Mouse (Mus musculus) yolk sac, embryonic 10.5 days (tissue): ENCODE data around the gene Gm20388.

Source experiments
- DNase-seq: peaks from one replicate; pipeline ENCODE4 v3.0.0-alpha.2; 2017; ENCODE audit warnings: low spot score

The Gm20388 gene

GRCm38 (mm10) chr8:120440739-120441138 lies 530.1 kb downstream of the Gm20388 start:
- no peak for DNase-seq

GRCm38 (mm10) chr8:120441637-120442036 lies 531.0 kb downstream of the Gm20388 start:
- DNase-seq: no peak

- DNase-seq: no peak
Measured at GRCm38 (mm10) chr8:120442306-120443003, 531.8 kb downstream of the Gm20388 start.

GRCm38 (mm10) chr8:120445249-120445648 lies 534.6 kb downstream of the Gm20388 start:
- no peak for DNase-seq

- DNase-seq: no peak
Measured at GRCm38 (mm10) chr8:120448131-120448530, 537.5 kb downstream of the Gm20388 start.

GRCm38 (mm10) chr8:120449139-120449538 lies 538.5 kb downstream of the Gm20388 start:
- no peak for DNase-seq

GRCm38 (mm10) chr8:120449608-120450031 lies 539.0 kb downstream of the Gm20388 start:
- DNase-seq: no peak

- no peak for DNase-seq
Measured at GRCm38 (mm10) chr8:120452111-120452510, 541.5 kb downstream of the Gm20388 start.

GRCm38 (mm10) chr8:120454404-120454803 lies 543.8 kb downstream of the Gm20388 start:
- DNase-seq: no peak

- DNase-seq: no peak
Measured at GRCm38 (mm10) chr8:120460375-120460774, 549.7 kb downstream of the Gm20388 start.

GRCm38 (mm10) chr8:120462119-120462551 lies 551.5 kb downstream of the Gm20388 start:
- DNase-seq: no peak

GRCm38 (mm10) chr8:120462611-120463010 lies 552.0 kb downstream of the Gm20388 start:
- no peak for DNase-seq

- no peak for DNase-seq
Measured at GRCm38 (mm10) chr8:120463918-120464584, 553.4 kb downstream of the Gm20388 start.

GRCm38 (mm10) chr8:120464585-120464937 lies 553.9 kb downstream of the Gm20388 start:
- peak; percentile 39 for DNase-seq

GRCm38 (mm10) chr8:120465710-120466109 lies 555.1 kb downstream of the Gm20388 start:
- no peak for DNase-seq

GRCm38 (mm10) chr8:120466266-120466665 lies 555.6 kb downstream of the Gm20388 start:
- DNase-seq: no peak

- no peak for DNase-seq
Measured at GRCm38 (mm10) chr8:120467598-120467997, 557.0 kb downstream of the Gm20388 start.

- DNase-seq: no peak
Measured at GRCm38 (mm10) chr8:120470170-120470569, 559.5 kb downstream of the Gm20388 start.

GRCm38 (mm10) chr8:120471166-120471565 lies 560.5 kb downstream of the Gm20388 start:
- DNase-seq: no peak

GRCm38 (mm10) chr8:120471752-120472151 lies 561.1 kb downstream of the Gm20388 start:
- DNase-seq: no peak

- DNase-seq: no peak
Measured at GRCm38 (mm10) chr8:120472230-120472629, 561.6 kb downstream of the Gm20388 start.

GRCm38 (mm10) chr8:120473729-120474364 lies 563.2 kb downstream of the Gm20388 start:
- DNase-seq: no peak
